Mouse (Mus musculus) heart, embryonic 15.5 days (tissue): ENCODE measurements around the gene Ppm1j. TPM values are rescaled to one million over a fixed set of nuclear protein-coding genes. Genes with fewer than 3 reads are reported as not detected.

ENCODE experiments used
- ATAC-seq: fragments of 200-750 bp; cut with Nextera tagmentation; replicated peaks from 2 replicates; pipeline ENCODE4 v1.8.0; 2017; ENCODE audit warnings: low read depth, moderate TSS enrichment; ENCODE audit not compliant: insufficient number of reproducible peaks, insufficient read depth, low FRiP score
- H3K27ac ChIP-seq: fragments of 300-500 bp; sonication (generic); 2 replicates; pipeline ENCODE4 v1.5.1; 2015; ENCODE audit warnings: mild to moderate bottlenecking, inconsistent platforms
- H3K27me3 ChIP-seq: fragments of 300-500 bp; sonication (generic); 2 replicates; pipeline ENCODE4 v1.6.1; 2015; ENCODE audit warnings: inconsistent platforms
- H3K36me3 ChIP-seq: fragments of 300-500 bp; sonication (generic); 2 replicates; pipeline ENCODE4 v1.6.1; 2015; ENCODE audit warnings: mild to moderate bottlenecking, inconsistent platforms
- H3K4me1 ChIP-seq: fragments of 300-500 bp; sonication (generic); replicated peaks from 2 replicates; pipeline ENCODE4 v1.6.1; 2015; ENCODE audit warnings: inconsistent platforms
- H3K4me2 ChIP-seq: fragments of 300-500 bp; sonication (generic); 2 replicates; pipeline ENCODE4 v1.6.1; 2015; ENCODE audit warnings: inconsistent platforms, mild to moderate bottlenecking, moderate library complexity
- H3K4me3 ChIP-seq: fragments of 300-500 bp; sonication (generic); 2 replicates; pipeline ENCODE4 v1.5.1; 2015; ENCODE audit warnings: mild to moderate bottlenecking, inconsistent platforms
- H3K9ac ChIP-seq: fragments of 300-500 bp; sonication (generic); 2 replicates; pipeline ENCODE4 v1.6.1; 2015; ENCODE audit warnings: mild to moderate bottlenecking, inconsistent platforms
- H3K9me3 ChIP-seq: fragments of 300-500 bp; sonication (generic); replicated peaks from 2 replicates; pipeline ENCODE4 v1.6.1; 2016; ENCODE audit warnings: inconsistent platforms
- WGBS: fragments of 180-500 bp; shearing (Covaris S2); methylation state at CpG from one replicate; pipeline ENCODE4 v1.1.7; 2015; ENCODE audit warnings: mixed read lengths; 5-methylcytosine and 5-hydroxymethylcytosine counted together
- polyA plus RNA-seq: library from polyadenylated mRNA; unstranded; fragments of >200 nt; fragmentation: Nextera tagmentation; extraction: Ambion mirVana; gene quantifications from 2 replicates; pipeline ENCODE4 v1.2.1, GENCODE M21; 2015

Gene Ppm1j
- polyA plus RNA-seq, 1 experiment from 2014 or later: 33.9 TPM

DNA sequence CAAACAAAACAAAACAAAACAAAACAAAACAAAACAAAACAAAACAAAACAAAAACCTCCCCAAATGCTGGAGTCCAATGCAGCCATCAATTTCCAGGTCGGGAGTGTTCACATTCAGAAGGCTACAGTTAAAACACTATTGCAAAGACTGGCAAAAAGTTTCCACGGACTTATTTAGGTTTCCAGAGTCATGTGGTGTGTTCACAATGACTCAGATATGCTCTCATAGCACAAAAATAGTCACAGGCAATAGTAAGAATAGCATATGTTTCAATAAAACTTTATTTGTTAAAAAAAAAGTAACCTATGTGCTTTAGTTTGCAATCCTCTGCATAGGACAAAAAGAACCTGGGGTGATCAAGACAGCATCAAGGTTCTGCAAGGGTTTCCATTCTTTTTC is 13.7 kb upstream of the Ppm1j start:
- Histone ChIP-seq H3K4me2 (no peak overlapping the region), H3K4me3 (no peak overlapping the region), H3K36me3 (no peaks in the 10 kb centered on the region), H3K27me3 (0 out of 2 replicates have a peak, but pooled peaks cover 3% of the 10 kb centered on the region), H3K27ac (no peak overlapping the region), H3K9me3 (no peaks in the 10 kb centered on the region), H3K4me1 (peaks cover under 1% of the 10 kb centered on the region; the same call in 1 of the 2 replicates), H3K9ac (no peak overlapping the region)
- whole genome bisulfite sequencing: 49% methylated on average over 2 of the region's 2 CpGs
- ATAC-seq: no peak

DNA sequence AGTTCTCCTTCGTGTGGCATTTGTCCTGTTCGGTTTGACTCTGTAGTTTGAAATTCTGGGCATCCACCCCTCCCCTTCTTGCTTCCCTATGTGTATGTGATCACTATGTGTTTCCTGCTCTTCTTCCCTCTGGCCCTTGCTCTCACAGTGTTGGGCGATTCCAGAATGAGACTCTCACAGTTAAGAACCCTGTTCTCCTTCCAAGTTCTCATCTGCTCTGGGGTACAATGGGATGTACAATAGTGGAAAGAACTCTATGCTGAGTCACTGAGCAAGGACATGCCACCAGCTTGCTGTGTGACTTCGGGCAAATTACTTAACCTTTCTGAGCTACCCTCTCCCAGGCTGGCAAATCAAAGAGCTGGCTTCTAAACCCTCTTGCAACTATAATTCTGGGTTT is 13.1 kb upstream of the Ppm1j start:
- 66% methylated on average over 4 of the region's 4 CpGs for WGBS
- no peaks in the 10 kb centered on the region for H3K4me1 ChIP-seq
- H3K27ac ChIP-seq: no peak overlapping the region
- H3K4me3 ChIP-seq: no peak overlapping the region
- no peaks in the 10 kb centered on the region for H3K9me3 ChIP-seq
- no peaks in the 10 kb centered on the region for H3K36me3 ChIP-seq
- 0 out of 2 replicates have a peak, but pooled peaks cover 5% of the 10 kb centered on the region for H3K27me3 ChIP-seq
- H3K9ac ChIP-seq: no peak overlapping the region
- ATAC-seq: no peak
- no peak overlapping the region for H3K4me2 ChIP-seq

DNA sequence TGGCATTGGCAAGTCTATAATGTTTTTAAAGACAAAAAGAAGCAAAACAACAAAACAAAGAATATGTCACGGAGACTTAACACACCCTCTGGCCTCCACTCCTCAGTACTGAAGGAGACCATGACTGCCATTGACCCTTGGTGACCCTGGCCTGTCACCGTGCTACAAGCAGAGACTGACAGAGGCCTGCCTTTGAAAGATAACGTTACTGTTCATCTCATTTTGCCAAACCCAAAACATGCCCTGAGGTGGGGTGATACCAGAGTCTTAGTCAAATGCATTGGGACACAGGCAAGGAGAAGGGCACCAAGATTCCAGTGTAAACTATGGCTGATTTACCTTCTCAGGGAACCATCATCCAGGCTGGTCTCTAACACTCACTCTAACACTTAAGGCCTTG is 11.7 kb upstream of the Ppm1j start:
- Histone ChIP-seq H3K9me3 (no peaks in the 10 kb centered on the region), H3K4me1 (no peaks in the 10 kb centered on the region), H3K27me3 (0 out of 2 replicates have a peak, but pooled peaks cover 5% of the 10 kb centered on the region), H3K9ac (no peak overlapping the region), H3K4me2 (no peak overlapping the region), H3K36me3 (no peaks in the 10 kb centered on the region), H3K4me3 (no peak overlapping the region), H3K27ac (no peak overlapping the region)
- ATAC-seq: no peak
- WGBS: 50% methylated on average over 3 of the region's 3 CpGs

DNA sequence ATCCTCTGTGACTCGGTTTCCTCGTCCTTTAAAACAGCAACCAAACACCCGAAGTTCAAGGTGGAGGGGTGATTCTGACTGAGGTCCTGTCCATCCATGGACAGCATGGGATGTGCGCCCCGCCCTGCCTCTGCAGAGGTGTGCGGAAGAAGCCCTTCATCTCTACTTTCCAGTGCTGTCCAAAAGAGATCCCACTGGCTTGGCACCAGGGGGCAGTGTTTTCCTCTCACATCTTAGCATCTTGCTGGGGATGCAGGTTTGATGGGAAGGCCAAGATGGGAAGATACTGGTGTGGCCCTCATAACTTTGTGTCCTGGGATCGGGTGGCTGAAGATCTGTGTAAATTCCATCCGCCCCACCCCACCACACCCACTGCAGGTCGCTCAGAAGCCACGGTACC is 10.8 kb upstream of the Ppm1j start:
- Histone ChIP-seq H3K4me1 (no peaks in the 10 kb centered on the region), H3K9ac (no peak overlapping the region), H3K27ac (no peak overlapping the region), H3K4me3 (no peak overlapping the region), H3K9me3 (no peaks in the 10 kb centered on the region), H3K4me2 (no peak overlapping the region), H3K27me3 (0 out of 2 replicates have a peak, but pooled peaks cover 5% of the 10 kb centered on the region), H3K36me3 (no peaks in the 10 kb centered on the region)
- WGBS: 56% methylated on average over 10 of the region's 10 CpGs
- ATAC-seq: no peak

- Histone ChIP-seq H3K27me3 (peaks cover 8% of the 10 kb centered on the region), H3K4me3 (no peak overlapping the region), H3K4me1 (no peaks in the 10 kb centered on the region), H3K4me2 (no peak overlapping the region), H3K36me3 (no peaks in the 10 kb centered on the region), H3K27ac (no peak overlapping the region), H3K9ac (no peak overlapping the region), H3K9me3 (no peaks in the 10 kb centered on the region)
- no peak for ATAC-seq
- WGBS: 66% methylated on average over 3 of the region's 3 CpGs
These were observed 9.9 kb upstream of the Ppm1j start for GRCm38 (mm10) chr3:104770918-104771317.

- H3K27ac ChIP-seq: no peak overlapping the region
- H3K9me3 ChIP-seq: no peaks in the 10 kb centered on the region
- no peak overlapping the region for H3K4me2 ChIP-seq
- WGBS: 62% methylated on average over 6 of the region's 6 CpGs
- H3K4me3 ChIP-seq: no peak overlapping the region
- no peak for ATAC-seq
- peaks cover 14% of the 10 kb centered on the region for H3K27me3 ChIP-seq
- no peaks in the 10 kb centered on the region for H3K4me1 ChIP-seq
- no peaks in the 10 kb centered on the region for H3K36me3 ChIP-seq
- no peak overlapping the region for H3K9ac ChIP-seq
These were observed 9.4 kb upstream of the Ppm1j start for GRCm38 (mm10) chr3:104771460-104771859.

DNA sequence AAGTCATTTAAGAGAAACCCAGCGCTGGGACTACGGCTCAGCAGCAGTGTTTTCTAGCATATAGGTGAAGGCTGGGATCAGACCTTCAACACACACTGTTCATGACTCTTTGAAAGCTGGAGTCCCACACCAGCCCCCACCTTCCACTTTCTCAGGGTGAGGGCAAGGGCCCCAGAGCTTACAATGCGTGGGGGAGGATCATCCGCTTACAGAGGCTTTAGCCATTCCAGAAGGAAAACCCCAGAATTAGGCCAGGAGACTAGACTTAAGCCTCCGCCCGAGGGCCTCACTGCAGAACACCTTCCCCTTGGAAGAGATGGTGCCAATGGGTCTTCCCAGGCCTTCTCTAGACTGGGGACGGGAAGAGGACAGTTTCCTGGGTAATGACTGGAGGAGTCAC is 7.6 kb upstream of the Ppm1j start:
- Histone ChIP-seq H3K4me2 (no peak overlapping the region), H3K27me3 (peaks cover 27% of the 10 kb centered on the region), H3K9me3 (no peaks in the 10 kb centered on the region), H3K4me3 (no peak overlapping the region), H3K27ac (no peak overlapping the region), H3K9ac (no peak overlapping the region), H3K4me1 (peaks cover 8% of the 10 kb centered on the region; the same call in 1 of the 2 replicates), H3K36me3 (no peaks in the 10 kb centered on the region)
- 75% methylated on average over 7 of the region's 7 CpGs for WGBS
- no peak for ATAC-seq

DNA sequence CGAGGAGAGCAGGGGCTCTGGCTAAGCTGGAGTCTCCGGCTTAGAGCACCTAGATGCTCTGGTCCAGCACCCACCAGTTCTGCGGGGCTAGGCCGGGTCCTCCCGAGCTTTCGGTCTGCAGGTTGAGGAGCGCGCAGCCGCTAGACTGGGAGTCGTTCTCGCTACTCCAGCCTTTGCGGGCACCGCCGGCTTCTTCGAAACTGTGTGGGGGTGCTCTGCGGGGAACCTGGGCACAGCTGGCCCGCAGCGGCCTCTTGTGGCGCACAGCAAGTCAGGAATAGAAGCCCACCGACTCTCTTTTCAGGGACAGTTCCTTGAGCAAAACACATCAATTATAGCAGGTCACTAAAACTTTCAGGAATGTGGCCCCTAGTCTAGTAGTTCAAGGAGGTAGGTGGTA is 3.5 kb upstream of the Ppm1j start:
- no peak for ATAC-seq
- peaks cover 32% of the 10 kb centered on the region for H3K27me3 ChIP-seq
- no peaks in the 10 kb centered on the region for H3K36me3 ChIP-seq
- 1% methylated on average over 20 of the region's 20 CpGs for WGBS
- peak overlapping the region; percentile 48 for H3K4me3 ChIP-seq
- H3K27ac ChIP-seq: no peak overlapping the region
- peak overlapping the region; percentile 79 for H3K4me2 ChIP-seq
- no peaks in the 10 kb centered on the region for H3K9me3 ChIP-seq
- H3K9ac ChIP-seq: peak overlapping the region; percentile 51
- peaks cover 31% of the 10 kb centered on the region for H3K4me1 ChIP-seq

- WGBS: 2% methylated on average over 7 of the region's 7 CpGs
- H3K36me3 ChIP-seq: no peaks in the 10 kb centered on the region
- no peak overlapping the region; the same call in 1 of the 2 replicates for H3K4me3 ChIP-seq
- H3K4me2 ChIP-seq: peak overlapping the region; percentile 98; the same call in 1 of the 2 replicates
- no peaks in the 10 kb centered on the region for H3K9me3 ChIP-seq
- no peak overlapping the region for H3K9ac ChIP-seq
- peaks cover 45% of the 10 kb centered on the region for H3K4me1 ChIP-seq
- H3K27me3 ChIP-seq: peaks cover 32% of the 10 kb centered on the region
- no peak overlapping the region for H3K27ac ChIP-seq
- no peak for ATAC-seq
These were observed 907 bp upstream of the Ppm1j start for GRCm38 (mm10) chr3:104779949-104780348.

GRCm38 (mm10) chr3:104781471-104781903 is 631 bp downstream of the Ppm1j start, which contains the start of gene Fam19a3:
TSS of gene Fam19a3 (minus strand) at chr3:104781840.
- 1% methylated on average over 26 of the region's 26 CpGs for WGBS
- peaks cover 22% of the 10 kb centered on the region for H3K27me3 ChIP-seq
- peak; percentile 68 for ATAC-seq

DNA sequence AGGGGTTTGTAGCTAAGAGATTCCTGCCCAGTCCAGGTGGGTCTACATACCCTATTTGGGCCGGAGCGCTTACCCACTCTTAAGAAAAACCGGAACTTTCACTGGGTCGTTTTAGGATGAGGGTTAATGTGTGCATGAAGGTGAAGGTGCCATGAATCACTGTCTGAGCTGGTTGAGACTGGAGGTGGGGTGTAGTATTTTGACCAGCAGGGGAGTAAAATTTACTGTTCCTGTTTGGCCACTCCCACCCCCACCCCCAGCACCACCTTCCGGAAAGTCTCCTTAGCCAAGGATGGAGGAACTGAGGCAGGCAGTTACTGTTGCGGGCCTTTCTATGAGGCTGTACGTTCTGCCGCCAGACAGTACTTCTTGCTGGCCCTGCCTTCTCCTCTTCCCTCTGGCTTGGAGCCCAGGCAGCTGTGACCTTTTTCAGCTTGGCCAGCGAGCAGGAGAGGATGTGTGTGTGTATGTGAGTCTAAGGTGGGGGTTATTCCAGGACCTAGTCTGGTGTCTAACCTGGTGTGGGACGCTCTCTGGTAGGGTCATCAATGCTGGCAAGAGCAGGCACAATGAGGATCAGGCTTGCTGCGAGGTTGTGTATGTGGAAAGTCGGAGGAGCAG is 1.3 kb downstream of the Ppm1j start:
- Histone ChIP-seq H3K27ac (peak overlapping the region; percentile 91), H3K4me1 (peaks cover 43% of the 10 kb centered on the region), H3K27me3 (peaks cover 16% of the 10 kb centered on the region), H3K9ac (peak overlapping the region; percentile 73), H3K4me2 (peak overlapping the region; percentile 98), H3K9me3 (no peaks in the 10 kb centered on the region), H3K4me3 (peak overlapping the region; percentile 67), H3K36me3 (no peaks in the 10 kb centered on the region)
- peak; percentile 43 for ATAC-seq
- 14% methylated on average over 12 of the region's 12 CpGs for WGBS

More at GRCm38 (mm10) chr3:104781471-104781903, 631 bp downstream of the Ppm1j start, which contains the start of gene Fam19a3:
- Histone ChIP-seq H3K4me1 (peaks cover 45% of the 10 kb centered on the region), H3K9me3 (no peaks in the 10 kb centered on the region), H3K9ac (peak within 1 kb of the TSS; percentile 73), H3K4me2 (peak within 1 kb of the TSS; percentile 98), H3K4me3 (peak within 1 kb of the TSS; percentile 67), H3K27ac (peak within 1 kb of the TSS; percentile 91), H3K36me3 (no peaks in the 10 kb centered on the region)

DNA sequence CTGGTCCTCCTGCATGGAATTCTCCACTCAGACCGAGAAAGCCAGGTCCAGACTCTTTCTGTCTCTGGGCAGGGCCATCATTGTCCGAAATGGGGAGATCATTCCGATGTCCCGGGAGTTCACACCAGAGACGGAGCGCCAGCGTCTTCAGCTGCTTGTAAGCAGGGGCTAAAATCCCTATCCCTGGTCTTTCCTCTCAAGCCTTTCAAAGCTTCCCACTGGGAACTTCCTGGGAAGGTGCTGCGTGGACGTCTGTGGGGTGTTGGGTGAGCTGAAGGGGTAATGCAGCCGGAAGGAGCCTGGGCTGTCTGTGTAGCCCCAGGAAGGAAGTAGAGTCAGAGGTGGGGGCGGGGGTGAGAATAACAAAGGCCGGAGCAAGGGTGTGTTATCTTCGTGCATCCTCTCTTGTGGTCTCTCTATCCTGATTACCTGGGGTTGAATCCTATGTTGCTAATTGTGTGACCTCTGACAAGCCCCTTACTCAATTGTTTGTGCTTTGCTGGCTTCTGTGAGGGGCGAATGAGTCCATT is 3.2 kb downstream of the Ppm1j start:
- 45% methylated on average over 14 of the region's 14 CpGs for WGBS
- Histone ChIP-seq H3K27me3 (peaks cover 3% of the 10 kb centered on the region), H3K9me3 (no peaks in the 10 kb centered on the region), H3K4me2 (peak overlapping the region; percentile 21), H3K9ac (no peak overlapping the region), H3K36me3 (no peaks in the 10 kb centered on the region), H3K27ac (no peak overlapping the region), H3K4me1 (peaks cover 41% of the 10 kb centered on the region), H3K4me3 (no peak overlapping the region)
- no peak for ATAC-seq
